Mouse (Mus musculus) left cerebral cortex, postnatal 36 days (tissue): ENCODE measurements around the gene Gm9767. TPM values are rescaled to one million over a fixed set of nuclear protein-coding genes. Genes with fewer than 3 reads are reported as not detected.
A peak's percentile ranks its signal among the peaks of the same experiment; 100 is the strongest.

Experiments used
- DNase-seq, 2 experiments: peaks; one replicate each; pipeline ENCODE4 v3.0.0; 2021 to 2022; ENCODE audit warnings: low spot score in 2 of 2, mixed read lengths in 1 of 2
- intact Hi-C: fragments of 180-260 bp; cut with DNase I; formaldehyde crosslinking; loops from one replicate; pipeline ENCODE4 v1.15.1; 2025
- total RNA-seq, 2 experiments: library from RNA; stranded (reverse); gene quantifications; 2 replicates each; pipeline ENCODE4 v1.2.3; 2021

The Gm9767 gene
- total RNA-seq, result 1 to 10 TPM; 1.0 to 1.1 TPM

GRCm38 (mm10) chr10:26077671-26078481 is at the start of gene Gm9767:
Gene Gm9767 (plus strand): TSS chr10:26078255.
- intact Hi-C loops, result loop anchor here (5.0 kb wide), 2 partner anchors 396 to 456 kb away; no protein-coding TSS in a partner anchor

GRCm38 (mm10) chr10:26034931-26035330 is 43.1 kb upstream of the Gm9767 start:
- peak; percentile 81 to 86 for DNase-seq
- intact Hi-C loops, result no loop called here

More at GRCm38 (mm10) chr10:26077671-26078481, at the start of gene Gm9767:
- peak; percentile 36 to 55 for DNase-seq

GRCm38 (mm10) chr10:26051177-26051576 is 26.9 kb upstream of the Gm9767 start:
- intact Hi-C loops, result no loop called here
- DNase-seq, result no peak

GRCm38 (mm10) chr10:26059662-26060307 is 18.3 kb upstream of the Gm9767 start:
- peak; percentile 40 to 41 for DNase-seq
- intact Hi-C loops, result no loop called here

GRCm38 (mm10) chr10:26063071-26063470 is 15.0 kb upstream of the Gm9767 start:
- no peak for DNase-seq
- intact Hi-C loops, result no loop called here

GRCm38 (mm10) chr10:26071986-26072385 is 6.1 kb upstream of the Gm9767 start:
- intact Hi-C loops, result no loop called here
- DNase-seq, result no peak

GRCm38 (mm10) chr10:26076949-26077348 is 1.1 kb upstream of the Gm9767 start:
- no peak for DNase-seq
- intact Hi-C loops, result loop anchor here (5.0 kb wide), 2 partner anchors 395 to 455 kb away; no protein-coding TSS in a partner anchor

GRCm38 (mm10) chr10:26078521-26079142 is 577 bp downstream of the Gm9767 start, which contains the start of gene Tmem200a:
Gene Tmem200a (minus strand): TSS chr10:26079052.
- intact Hi-C loops, result loop anchor here (5.0 kb wide), 2 partner anchors 396 to 456 kb away; no protein-coding TSS in a partner anchor
- DNase-seq, result peak; percentile 69 to 71

- intact Hi-C loops, result loop anchor here (5.0 kb wide), 2 partner anchors 397 to 457 kb away; no protein-coding TSS in a partner anchor
- DNase-seq, result no peak
Observed at GRCm38 (mm10) chr10:26079678-26080077, 1.6 kb downstream of the Gm9767 start.

GRCm38 (mm10) chr10:26082081-26082480 is 4.0 kb downstream of the Gm9767 start:
- DNase-seq, result no peak
- intact Hi-C loops, result no loop called here

GRCm38 (mm10) chr10:26103330-26103982 is 25.4 kb downstream of the Gm9767 start:
- no peak for DNase-seq
- intact Hi-C loops, result no loop called here

GRCm38 (mm10) chr10:26114409-26114808 is 36.4 kb downstream of the Gm9767 start:
- no peak for DNase-seq
- intact Hi-C loops, result no loop called here

- DNase-seq, result no peak
- intact Hi-C loops, result no loop called here
Observed at GRCm38 (mm10) chr10:26119067-26119821, 41.2 kb downstream of the Gm9767 start.

GRCm38 (mm10) chr10:26119822-26120183 is 41.7 kb downstream of the Gm9767 start:
- intact Hi-C loops, result no loop called here
- no peak for DNase-seq

Other genes with a start within 250 kb of the Gm9767 start
- 10 to 100 TPM; 16.4 to 19.5 TPM for gene Tmem200a, start 797 bp downstream of the Gm9767 start, total RNA-seq
- gene Samd3, start 151.5 kb downstream of the Gm9767 start, total RNA-seq, result 1 to 10 TPM; 3.3 to 3.9 TPM